Mouse (Mus musculus): ENCODE results near the gene Tmem53.

Gene Tmem53

GRCm38 (mm10) chr4:117251801-117252316 is at the start of gene Tmem53, which contains the start of gene Armh1:
Tmem53 (plus strand) TSS chr4:117251951.
Armh1 (minus strand) TSS chr4:117252125.
- peak; percentile 76 to 80 for DNase-seq

- DNase-seq, result peak in 1 of 2 experiments; percentile 51
Measured at GRCm38 (mm10) chr4:117202046-117202991, 49.4 kb upstream of the Tmem53 start.

GRCm38 (mm10) chr4:117202992-117203354 is 48.8 kb upstream of the Tmem53 start:
- no peak for DNase-seq

- no peak for DNase-seq
Measured at GRCm38 (mm10) chr4:117209592-117209991, 42.2 kb upstream of the Tmem53 start.

GRCm38 (mm10) chr4:117210147-117211074 is 41.3 kb upstream of the Tmem53 start:
- peak; percentile 71 to 81 for DNase-seq

- DNase-seq, result no peak
Measured at GRCm38 (mm10) chr4:117214250-117214649, 37.5 kb upstream of the Tmem53 start.

- DNase-seq, result no peak
Measured at GRCm38 (mm10) chr4:117217029-117217428, 34.7 kb upstream of the Tmem53 start.

- DNase-seq, result peak in 1 of 2 experiments; percentile 45
Measured at GRCm38 (mm10) chr4:117218517-117219219, 33.1 kb upstream of the Tmem53 start.

- no peak for DNase-seq
Measured at GRCm38 (mm10) chr4:117220741-117221515, 30.8 kb upstream of the Tmem53 start.

- no peak for DNase-seq
Measured at GRCm38 (mm10) chr4:117221836-117222235, 29.9 kb upstream of the Tmem53 start.

- no peak for DNase-seq
Measured at GRCm38 (mm10) chr4:117223001-117223400, 28.8 kb upstream of the Tmem53 start.

GRCm38 (mm10) chr4:117224122-117224521 is 27.6 kb upstream of the Tmem53 start:
- no peak for DNase-seq

GRCm38 (mm10) chr4:117225250-117225649 is 26.5 kb upstream of the Tmem53 start:
- no peak for DNase-seq

- no peak for DNase-seq
Measured at GRCm38 (mm10) chr4:117229590-117229989, 22.2 kb upstream of the Tmem53 start.

GRCm38 (mm10) chr4:117230331-117230730 is 21.4 kb upstream of the Tmem53 start:
- DNase-seq, result no peak

GRCm38 (mm10) chr4:117231208-117231607 is 20.5 kb upstream of the Tmem53 start:
- DNase-seq, result no peak

- no peak for DNase-seq
Measured at GRCm38 (mm10) chr4:117234166-117234741, 17.5 kb upstream of the Tmem53 start.

GRCm38 (mm10) chr4:117235822-117236221 is 15.9 kb upstream of the Tmem53 start:
- DNase-seq, result no peak

- DNase-seq, result no peak
Measured at GRCm38 (mm10) chr4:117239153-117239552, 12.6 kb upstream of the Tmem53 start.

- no peak for DNase-seq
Measured at GRCm38 (mm10) chr4:117240867-117241266, 10.9 kb upstream of the Tmem53 start.

GRCm38 (mm10) chr4:117250982-117251381 is 769 bp upstream of the Tmem53 start:
- DNase-seq, result no peak
